8 mouse cellular contexts compared by ENCODE assay signal in genomic region chr3:127552434-127552972, GRCm38 (mm10). TPM values are rescaled to one million over a fixed set of nuclear protein-coding genes. Genes with fewer than 3 reads are reported as not detected.
DNase-seq lines count a peak whose midpoint lies in the region; ATAC-seq and TF ChIP-seq lines count a peak whose summit lies in the region.

No protein-coding gene starts in this region.

- H3K4me1 ChIP-seq in forebrain, embryonic 14.5 days (ENCODE audit: control insufficient read depth, insufficient read depth, low read length), result peaks cover 3% of the 10 kb centered on the region; the same call in 1 of the 2 replicates
- H3K4me1 ChIP-seq in limb, embryonic 12.5 days (replicated peaks), result peaks cover 13% of the 10 kb centered on the region

- H3K27me3 ChIP-seq in forebrain, embryonic 14.5 days (replicated peaks; ENCODE audit: control insufficient read depth, insufficient read depth, low read length), result no peaks in the 10 kb centered on the region
- H3K27me3 ChIP-seq in limb, embryonic 12.5 days, result no peaks in the 10 kb centered on the region
- no peaks in the 10 kb centered on the region for H3K27me3 ChIP-seq in myocyte (ENCODE audit: control insufficient read depth, insufficient read depth, insufficient read length)

- 7% methylated on average over 12 of the region's 13 CpGs for WGBS in forebrain, embryonic 14.5 days
- WGBS in limb, embryonic 12.5 days, result 11% methylated on average over 11 of the region's 13 CpGs

- H3K9ac ChIP-seq in forebrain, embryonic 14.5 days (ENCODE audit: low read length), result peak overlapping the region; percentile 80
- peak overlapping the region; percentile 74 for H3K9ac ChIP-seq in limb, embryonic 12.5 days (replicated peaks)

- no peaks in the 10 kb centered on the region for H3K9me3 ChIP-seq in forebrain, embryonic 14.5 days (replicated peaks; ENCODE audit: control insufficient read depth, low read length)
- no peaks in the 10 kb centered on the region for H3K9me3 ChIP-seq in limb, embryonic 12.5 days

- peaks cover 21% of the 10 kb centered on the region for H3K79me2 ChIP-seq in myocyte (ENCODE audit: control insufficient read depth, insufficient read depth)

- ATAC-seq in forebrain, embryonic 14.5 days, result no peak
- no peak for ATAC-seq in limb, embryonic 12.5 days (ENCODE audit: insufficient number of reproducible peaks, insufficient read depth, low FRiP score, low TSS enrichment, low read depth)

- peak overlapping the region; percentile 63 for H3K4me3 ChIP-seq in forebrain, embryonic 14.5 days (ENCODE audit: low read depth, low read length)
- peak overlapping the region; percentile 78 for H3K4me3 ChIP-seq in limb, embryonic 12.5 days (replicated peaks)
- H3K4me3 ChIP-seq in myocyte, result peak overlapping the region; percentile 80

- peak overlapping the region; percentile 21 for H3ac ChIP-seq in myocyte (ENCODE audit: control insufficient read depth, insufficient read length)

- peak; percentile 7 for DNase-seq in urinary bladder, postnatal 25 days (ENCODE audit: low spot score)
- no peak for DNase-seq in urinary bladder, adult 18-20 months (ENCODE audit: low spot score in 2 of 2)
- DNase-seq in forebrain, embryonic 14.5 days (ENCODE audit: low spot score), result no peak
- no peak for DNase-seq in layer of hippocampus, adult 9-11 months
- DNase-seq in spleen, adult 12 weeks (ENCODE audit: low spot score), result no peak
- DNase-seq in testis, postnatal 14 days (ENCODE audit: low spot score), result no peak

- peak overlapping the region; percentile 66 for H3K4me2 ChIP-seq in forebrain, embryonic 14.5 days (ENCODE audit: low read length)
- H3K4me2 ChIP-seq in limb, embryonic 12.5 days, result peak overlapping the region; percentile 67
- H3K4me2 ChIP-seq in myocyte (ENCODE audit: low read depth), result peak overlapping the region; percentile 97

- 0 out of 2 replicates have a peak, but pooled peaks cover 12% of the 10 kb centered on the region for H3K36me3 ChIP-seq in forebrain, embryonic 14.5 days (ENCODE audit: control insufficient read depth, insufficient read depth, low read length)
- peaks cover 19% of the 10 kb centered on the region for H3K36me3 ChIP-seq in limb, embryonic 12.5 days
- no peaks in the 10 kb centered on the region for H3K36me3 ChIP-seq in myocyte (ENCODE audit: control insufficient read depth, insufficient read depth)

- TF ChIP-seq POLR2A in myocyte (IDR thresholded peaks at IDR 0.05; ENCODE audit: insufficient read length, low read depth), result no peak

- H3K27ac ChIP-seq in forebrain, embryonic 14.5 days (ENCODE audit: low read depth, low read length), result peak overlapping the region; percentile 90; the same call in 1 of the 2 replicates
- peak overlapping the region; percentile 93 for H3K27ac ChIP-seq in limb, embryonic 12.5 days

TF ChIP-seq in myocyte, 11 proteins besides CTCF, POLR2A, EP300 and RAD21:
- TF ChIP-seq REST (IDR thresholded peaks at IDR 0.05; ENCODE audit: insufficient read depth, insufficient read length) (no peak), POLR2AphosphoS2 (IDR thresholded peaks at IDR 0.05; ENCODE audit: insufficient read length, low read depth) (no peak), CEBPB (IDR thresholded peaks at IDR 0.05; ENCODE audit: insufficient read depth, poor library complexity, severe bottlenecking) (no peak), SRF (IDR thresholded peaks at IDR 0.05; ENCODE audit: control insufficient read depth, insufficient read length, low read depth) (no peak), TCF3 (IDR thresholded peaks at IDR 0.05; ENCODE audit: insufficient read length, low read depth) (no peak), USF1 (IDR thresholded peaks at IDR 0.05; ENCODE audit: low read depth) (no peak), TCF12 (IDR thresholded peaks at IDR 0.05; ENCODE audit: insufficient read depth, poor library complexity, severe bottlenecking) (no peak)
TF ChIP-seq in myocyte: peak in this region for 0.

RNA-seq across cellular contexts. Expression of gene Larp7, which starts 0.6 kb away (rescaled TPM):
- polyA plus RNA-seq in forebrain, embryonic 14.5 days (2014; fragmentation: Nextera tagmentation; extraction: Ambion mirVana), result 36.7 and 41.8 TPM in 2 replicates
- polyA plus RNA-seq in limb, embryonic 12.5 days (2016; fragmentation: Nextera tagmentation; extraction: Ambion mirVana), result 66.2 and 71.0 TPM in 2 replicates
- 10.9 TPM for polyA plus RNA-seq in myocyte (2012; fragmentation: generic; extraction: Trizol)

RNA-seq across cellular contexts. Expression of gene Zgrf1, which starts 0.8 kb away (rescaled TPM):
- 4.0 and 4.1 TPM in 2 replicates for polyA plus RNA-seq in forebrain, embryonic 14.5 days (2014; fragmentation: Nextera tagmentation; extraction: Ambion mirVana)
- 13.0 and 16.0 TPM in 2 replicates for polyA plus RNA-seq in limb, embryonic 12.5 days (2016; fragmentation: Nextera tagmentation; extraction: Ambion mirVana)
- 0.46 TPM for polyA plus RNA-seq in myocyte (2012; fragmentation: generic; extraction: Trizol)

RNA-seq across cellular contexts. Expression of gene Ank2, which starts 53.4 kb away (rescaled TPM):
- 61.8 and 116 TPM in 2 replicates for polyA plus RNA-seq in forebrain, embryonic 14.5 days (2014; fragmentation: Nextera tagmentation; extraction: Ambion mirVana)
- polyA plus RNA-seq in limb, embryonic 12.5 days (2016; fragmentation: Nextera tagmentation; extraction: Ambion mirVana), result 26.1 and 27.6 TPM in 2 replicates
- polyA plus RNA-seq in myocyte (2012; fragmentation: generic; extraction: Trizol), result 20.2 TPM
